Mouse (Mus musculus): ENCODE data around the gene 4931414P19Rik. TPM values are rescaled to one million over a fixed set of nuclear protein-coding genes. Genes with fewer than 3 reads are reported as not detected.
A peak's percentile ranks its signal among the peaks of the same experiment; 100 is the strongest.

Gene 4931414P19Rik
- polyA plus RNA-seq, 1 experiment from 2014 or later, result 6.9 TPM

- H3K27me3 ChIP-seq (replicated peaks; ENCODE audit: control insufficient read depth, insufficient read depth, low read length), result no peaks in the 10 kb centered on the region
- no peak overlapping the region for H3K4me2 ChIP-seq (ENCODE audit: low read length)
- 57% methylated on average over 4 of the region's 4 CpGs for WGBS
- ATAC-seq, result no peak
- no peaks in the 10 kb centered on the region for H3K9me3 ChIP-seq (ENCODE audit: control insufficient read depth, low read length)
- peaks cover 16% of the 10 kb centered on the region for H3K36me3 ChIP-seq (ENCODE audit: control insufficient read depth, insufficient read depth)
- H3K4me3 ChIP-seq (replicated peaks; ENCODE audit: low read length), result no peak overlapping the region
- H3K27ac ChIP-seq (ENCODE audit: low read length), result no peak overlapping the region
- no peaks in the 10 kb centered on the region for H3K4me1 ChIP-seq (replicated peaks; ENCODE audit: control insufficient read depth, insufficient read depth, low read length)
- no peak overlapping the region for H3K9ac ChIP-seq (replicated peaks; ENCODE audit: low read depth, low read length)
These were observed 25.4 kb upstream of the 4931414P19Rik start for GRCm38 (mm10) chr14:54631240-54631599.

DNA sequence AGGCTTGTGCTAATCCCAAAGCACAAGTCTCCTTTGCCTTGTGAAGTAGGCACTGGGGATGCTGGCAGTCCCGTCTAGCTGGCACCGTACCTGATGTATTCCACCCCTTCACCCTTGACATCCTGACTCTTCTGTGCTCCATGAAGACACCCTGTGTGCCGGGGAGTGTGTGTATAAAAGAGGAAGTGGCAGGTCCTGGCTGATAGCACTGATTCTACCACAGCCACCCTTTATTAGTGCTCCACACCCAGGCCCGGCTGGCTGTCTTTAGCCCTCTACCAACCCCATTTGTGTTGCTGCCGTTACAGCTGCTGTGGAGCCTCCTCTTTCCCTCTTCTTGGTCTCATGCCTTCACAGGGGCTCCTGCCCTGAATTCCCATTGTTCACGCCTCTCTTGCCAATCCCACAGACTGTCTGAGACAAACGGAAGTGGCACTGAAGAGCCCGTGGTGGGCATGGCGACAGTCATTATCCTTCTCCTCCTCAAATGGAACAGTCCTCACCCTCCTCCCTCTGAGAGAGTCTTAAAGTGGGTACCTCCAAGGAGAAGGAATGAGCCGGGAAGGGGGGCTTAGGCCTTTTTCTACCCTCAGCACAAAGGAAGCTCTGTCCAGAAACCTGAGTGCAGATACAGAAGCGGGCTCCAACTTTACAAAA is 24.9 kb upstream of the 4931414P19Rik start:
- no peaks in the 10 kb centered on the region for H3K9me3 ChIP-seq (ENCODE audit: control insufficient read depth, low read length)
- 60% methylated on average over 11 of the region's 11 CpGs for WGBS
- H3K27me3 ChIP-seq (replicated peaks; ENCODE audit: control insufficient read depth, insufficient read depth, low read length), result no peaks in the 10 kb centered on the region
- no peak for ATAC-seq
- no peak overlapping the region for H3K27ac ChIP-seq (ENCODE audit: low read length)
- H3K9ac ChIP-seq (replicated peaks; ENCODE audit: low read depth, low read length), result no peak overlapping the region
- no peaks in the 10 kb centered on the region for H3K4me1 ChIP-seq (replicated peaks; ENCODE audit: control insufficient read depth, insufficient read depth, low read length)
- H3K4me3 ChIP-seq (replicated peaks; ENCODE audit: low read length), result no peak overlapping the region
- H3K4me2 ChIP-seq (ENCODE audit: low read length), result no peak overlapping the region
- peaks cover 14% of the 10 kb centered on the region for H3K36me3 ChIP-seq (ENCODE audit: control insufficient read depth, insufficient read depth)

DNA sequence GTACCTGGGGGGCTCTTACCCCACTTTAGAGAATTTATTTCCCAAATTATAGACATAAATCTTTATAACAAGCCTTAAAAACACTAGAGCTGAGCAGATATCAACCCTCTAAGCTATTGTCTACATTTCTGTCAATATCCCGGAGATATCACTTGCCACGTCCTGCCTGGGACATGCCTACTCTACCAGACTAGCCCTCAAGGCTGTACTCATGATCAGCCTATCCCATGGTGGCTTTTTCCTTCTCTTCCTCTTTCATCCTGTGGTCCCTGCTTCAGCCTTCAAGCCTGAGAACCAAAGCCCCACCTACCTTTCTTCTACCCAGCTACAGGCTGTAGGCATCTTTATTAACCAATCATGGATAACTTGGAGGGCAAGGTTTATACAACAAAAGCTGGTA is 24.0 kb upstream of the 4931414P19Rik start:
- H3K4me1 ChIP-seq (replicated peaks; ENCODE audit: control insufficient read depth, insufficient read depth, low read length), result no peaks in the 10 kb centered on the region
- H3K4me3 ChIP-seq (replicated peaks; ENCODE audit: low read length), result no peak overlapping the region
- no peaks in the 10 kb centered on the region for H3K9me3 ChIP-seq (ENCODE audit: control insufficient read depth, low read length)
- no peak overlapping the region for H3K9ac ChIP-seq (replicated peaks; ENCODE audit: low read depth, low read length)
- H3K27me3 ChIP-seq (replicated peaks; ENCODE audit: control insufficient read depth, insufficient read depth, low read length), result no peaks in the 10 kb centered on the region
- peaks cover 9% of the 10 kb centered on the region; the same call in 1 of the 2 replicates for H3K36me3 ChIP-seq (ENCODE audit: control insufficient read depth, insufficient read depth)
- no peak for ATAC-seq
- WGBS, result 92% methylated on average over 2 of the region's 2 CpGs
- no peak overlapping the region for H3K4me2 ChIP-seq (ENCODE audit: low read length)
- H3K27ac ChIP-seq (ENCODE audit: low read length), result no peak overlapping the region

DNA sequence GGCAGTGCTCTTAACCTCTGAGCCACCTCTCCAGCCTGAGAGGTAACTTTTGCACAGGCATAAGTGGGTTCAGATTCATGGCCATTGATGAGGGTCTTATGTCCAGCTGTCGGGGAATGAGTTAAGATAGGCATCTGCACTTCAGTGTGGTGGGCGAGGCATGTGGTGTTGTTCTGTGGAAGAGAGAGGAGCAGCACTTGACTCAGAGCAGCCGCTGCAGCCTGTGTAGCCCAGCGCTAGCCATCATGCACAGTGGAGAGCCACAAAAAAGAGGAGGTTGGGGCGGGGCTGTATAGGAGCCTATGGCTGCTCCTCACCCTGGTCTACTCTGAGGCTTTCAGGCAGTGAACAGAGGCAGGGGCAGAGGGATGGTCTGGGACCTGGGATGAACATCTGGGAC is 22.3 kb upstream of the 4931414P19Rik start:
- 73% methylated on average over 5 of the region's 5 CpGs for WGBS
- Histone ChIP-seq H3K4me2 (ENCODE audit: low read length) (no peak overlapping the region), H3K4me3 (replicated peaks; ENCODE audit: low read length) (no peak overlapping the region), H3K27me3 (replicated peaks; ENCODE audit: control insufficient read depth, insufficient read depth, low read length) (no peaks in the 10 kb centered on the region), H3K36me3 (ENCODE audit: control insufficient read depth, insufficient read depth) (peaks cover 7% of the 10 kb centered on the region; the same call in 1 of the 2 replicates), H3K27ac (ENCODE audit: low read length) (no peak overlapping the region), H3K4me1 (replicated peaks; ENCODE audit: control insufficient read depth, insufficient read depth, low read length) (no peaks in the 10 kb centered on the region), H3K9me3 (ENCODE audit: control insufficient read depth, low read length) (no peaks in the 10 kb centered on the region), H3K9ac (replicated peaks; ENCODE audit: low read depth, low read length) (no peak overlapping the region)
- no peak for ATAC-seq

GRCm38 (mm10) chr14:54624976-54625375 is 19.2 kb upstream of the 4931414P19Rik start:
- no peaks in the 10 kb centered on the region for H3K27me3 ChIP-seq (replicated peaks; ENCODE audit: control insufficient read depth, insufficient read depth, low read length)
- H3K27ac ChIP-seq (ENCODE audit: low read length), result no peak overlapping the region
- 78% methylated on average over 10 of the region's 10 CpGs for WGBS
- ATAC-seq, result no peak
- no peak overlapping the region for H3K4me2 ChIP-seq (ENCODE audit: low read length)
- H3K9ac ChIP-seq (replicated peaks; ENCODE audit: low read depth, low read length), result no peak overlapping the region
- H3K4me3 ChIP-seq (replicated peaks; ENCODE audit: low read length), result no peak overlapping the region
- H3K9me3 ChIP-seq (ENCODE audit: control insufficient read depth, low read length), result no peaks in the 10 kb centered on the region
- no peaks in the 10 kb centered on the region for H3K4me1 ChIP-seq (replicated peaks; ENCODE audit: control insufficient read depth, insufficient read depth, low read length)
- no peaks in the 10 kb centered on the region for H3K36me3 ChIP-seq (ENCODE audit: control insufficient read depth, insufficient read depth)

DNA sequence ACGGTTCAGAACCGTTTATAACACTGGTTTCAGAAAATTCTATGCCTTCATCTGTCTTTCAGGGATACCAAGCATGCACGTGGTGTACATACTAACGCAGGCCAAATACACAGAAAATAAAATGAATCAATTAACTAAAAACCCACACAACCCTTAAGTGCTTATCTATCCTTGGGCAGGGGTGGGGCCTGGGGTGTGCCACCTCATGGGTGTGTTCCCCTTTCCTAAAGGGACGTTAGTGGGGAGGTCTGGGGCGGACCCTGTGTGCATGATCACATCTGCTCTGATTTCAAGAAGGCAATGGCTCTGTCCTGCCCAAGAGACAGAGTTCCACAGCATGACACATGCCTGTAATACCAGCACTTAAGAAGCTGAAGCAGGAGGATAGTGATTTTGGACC is 17.5 kb upstream of the 4931414P19Rik start:
- no peaks in the 10 kb centered on the region for H3K9me3 ChIP-seq (ENCODE audit: control insufficient read depth, low read length)
- H3K4me2 ChIP-seq (ENCODE audit: low read length), result no peak overlapping the region
- no peak for ATAC-seq
- H3K4me3 ChIP-seq (replicated peaks; ENCODE audit: low read length), result no peak overlapping the region
- no peaks in the 10 kb centered on the region for H3K4me1 ChIP-seq (replicated peaks; ENCODE audit: control insufficient read depth, insufficient read depth, low read length)
- H3K27me3 ChIP-seq (replicated peaks; ENCODE audit: control insufficient read depth, insufficient read depth, low read length), result no peaks in the 10 kb centered on the region
- no peaks in the 10 kb centered on the region for H3K36me3 ChIP-seq (ENCODE audit: control insufficient read depth, insufficient read depth)
- WGBS, result 83% methylated on average over 6 of the region's 6 CpGs
- H3K9ac ChIP-seq (replicated peaks; ENCODE audit: low read depth, low read length), result no peak overlapping the region
- no peak overlapping the region for H3K27ac ChIP-seq (ENCODE audit: low read length)

DNA sequence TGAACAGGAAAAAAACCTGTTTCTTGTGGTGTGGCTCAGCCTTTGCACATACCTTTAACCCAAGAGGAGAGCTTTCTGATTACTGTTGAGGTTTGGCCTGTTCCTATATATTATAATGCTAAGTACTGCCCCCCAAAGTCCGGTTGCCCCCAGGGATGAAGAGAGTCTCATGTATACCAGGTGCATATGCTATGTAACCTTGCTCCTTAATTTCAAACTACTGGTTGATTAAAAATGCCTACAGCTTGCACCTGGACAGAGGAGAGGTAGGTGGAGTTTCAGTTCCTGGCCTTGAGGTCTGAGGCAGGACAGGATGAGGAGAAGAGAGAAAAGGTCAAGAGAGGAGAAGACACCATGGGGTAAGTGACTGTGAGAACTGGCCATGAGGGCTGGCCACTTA is 15.3 kb upstream of the 4931414P19Rik start, which contains the start of gene Psmb11:
Psmb11 (plus strand) TSS at position 301 of the 400 bp plus-strand sequence.
- Histone ChIP-seq H3K27ac (ENCODE audit: low read length) (no peak within 1 kb of the TSS), H3K4me1 (replicated peaks; ENCODE audit: control insufficient read depth, insufficient read depth, low read length) (peaks cover 11% of the 10 kb centered on the region), H3K4me3 (replicated peaks; ENCODE audit: low read length) (no peak within 1 kb of the TSS), H3K4me2 (ENCODE audit: low read length) (no peak within 1 kb of the TSS), H3K9me3 (ENCODE audit: control insufficient read depth, low read length) (no peaks in the 10 kb centered on the region), H3K9ac (replicated peaks; ENCODE audit: low read depth, low read length) (no peak within 1 kb of the TSS), H3K36me3 (ENCODE audit: control insufficient read depth, insufficient read depth) (no peaks in the 10 kb centered on the region), H3K27me3 (replicated peaks; ENCODE audit: control insufficient read depth, insufficient read depth, low read length) (no peaks in the 10 kb centered on the region)
- 92% methylated on average over 1 of the region's 1 CpGs for WGBS
- ATAC-seq, result no peak

DNA sequence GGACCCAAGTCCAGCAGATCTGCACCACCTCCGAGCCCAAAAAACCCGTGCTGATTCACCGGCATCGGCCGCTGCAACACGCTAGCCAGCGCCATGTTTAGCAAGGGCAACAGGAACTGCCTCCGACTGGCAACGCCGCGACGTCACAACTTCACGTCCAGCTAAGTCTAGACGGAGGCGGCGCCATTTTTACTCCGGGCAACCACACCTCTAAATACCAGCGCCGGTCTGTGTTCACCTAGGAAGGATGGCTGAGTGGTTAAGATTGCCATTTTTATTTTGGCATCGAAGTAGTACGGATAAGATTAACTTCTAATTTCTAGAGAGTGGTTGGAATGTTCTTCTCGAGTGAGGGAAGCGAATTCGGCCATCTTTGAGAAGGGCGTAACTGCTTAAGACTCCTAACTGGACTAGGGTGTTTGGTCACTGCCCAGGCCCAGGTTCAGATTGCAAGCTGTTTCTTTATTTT is 12.1 kb upstream of the 4931414P19Rik start, which contains the start of gene Psmb5:
Psmb5 (minus strand) TSS at position 126 of the 469 bp plus-strand sequence.
- H3K9me3 ChIP-seq (ENCODE audit: control insufficient read depth, low read length), result no peaks in the 10 kb centered on the region
- H3K36me3 ChIP-seq (ENCODE audit: control insufficient read depth, insufficient read depth), result no peaks in the 10 kb centered on the region
- H3K27ac ChIP-seq (ENCODE audit: low read length), result peak within 1 kb of the TSS; percentile 73
- H3K4me1 ChIP-seq (replicated peaks; ENCODE audit: control insufficient read depth, insufficient read depth, low read length), result peaks cover 15% of the 10 kb centered on the region
- H3K4me2 ChIP-seq (ENCODE audit: low read length), result peak within 1 kb of the TSS; percentile 77
- peak within 1 kb of the TSS; percentile 90 for H3K9ac ChIP-seq (replicated peaks; ENCODE audit: low read depth, low read length)
- under 1% methylated on average over 25 of the region's 25 CpGs for WGBS
- H3K27me3 ChIP-seq (replicated peaks; ENCODE audit: control insufficient read depth, insufficient read depth, low read length), result no peaks in the 10 kb centered on the region
- peak; percentile 92 for ATAC-seq
- H3K4me3 ChIP-seq (replicated peaks; ENCODE audit: low read length), result peak within 1 kb of the TSS; percentile 89

DNA sequence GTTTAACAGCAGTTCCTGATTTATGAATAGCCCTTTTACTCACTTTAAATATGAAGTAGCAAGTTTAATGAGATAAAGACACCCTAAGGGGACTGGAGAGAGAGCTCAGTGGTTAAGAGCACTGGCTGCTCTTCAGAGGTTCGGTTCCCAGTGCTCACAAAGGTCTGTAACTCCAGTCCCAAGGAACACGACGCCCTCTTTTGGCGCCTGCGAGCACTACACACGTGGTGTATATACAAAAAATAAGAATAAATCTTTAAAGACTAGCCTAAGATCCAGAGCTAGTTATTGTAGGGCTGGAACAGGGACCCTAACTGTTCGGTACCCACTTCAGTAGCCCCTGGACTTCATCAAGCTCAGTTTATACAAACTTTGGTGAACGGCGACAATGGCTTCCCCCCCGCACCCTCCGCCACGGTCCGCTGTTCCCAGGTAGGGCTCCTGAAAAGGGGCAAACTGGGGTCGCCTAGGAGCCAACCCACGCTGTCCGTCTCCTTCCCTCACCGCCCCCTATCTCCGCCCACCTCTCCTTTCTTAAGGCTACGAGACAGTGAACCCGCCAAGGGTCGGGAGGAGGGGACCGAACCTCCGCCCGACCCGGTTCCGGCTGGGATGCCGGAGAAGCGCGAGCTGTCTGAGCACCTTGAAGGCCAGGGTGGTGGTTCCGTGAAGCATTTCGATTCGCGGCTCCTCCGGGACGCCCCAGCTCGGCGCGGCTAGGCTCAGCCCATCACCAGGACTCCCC is 11.5 kb upstream of the 4931414P19Rik start:
- ATAC-seq, result peak; percentile 55
- Histone ChIP-seq H3K4me2 (ENCODE audit: low read length) (peak overlapping the region; percentile 77), H3K4me1 (replicated peaks; ENCODE audit: control insufficient read depth, insufficient read depth, low read length) (peaks cover 15% of the 10 kb centered on the region), H3K27me3 (replicated peaks; ENCODE audit: control insufficient read depth, insufficient read depth, low read length) (no peaks in the 10 kb centered on the region), H3K4me3 (replicated peaks; ENCODE audit: low read length) (peak overlapping the region; percentile 89), H3K27ac (ENCODE audit: low read length) (peak overlapping the region; percentile 73), H3K36me3 (ENCODE audit: control insufficient read depth, insufficient read depth) (no peaks in the 10 kb centered on the region), H3K9me3 (ENCODE audit: control insufficient read depth, low read length) (no peaks in the 10 kb centered on the region), H3K9ac (replicated peaks; ENCODE audit: low read depth, low read length) (peak overlapping the region; percentile 90)
- WGBS, result 2% methylated on average over 38 of the region's 38 CpGs
